Mouse (Mus musculus) heart, embryonic 14.5 days (tissue): ENCODE results near the gene Ttbk2. TPM values are rescaled to one million over a fixed set of nuclear protein-coding genes. Genes with fewer than 3 reads are reported as not detected.

Experiments used
- ATAC-seq: fragments of 200-750 bp; cut with Nextera tagmentation; 2 replicates; pipeline ENCODE4 v1.8.0; 2017; ENCODE audit warnings: low read depth, moderate TSS enrichment; ENCODE audit not compliant: insufficient number of reproducible peaks, insufficient read depth, low FRiP score
- H3K27ac ChIP-seq, 2 experiments: fragments of 200-500 bp in 1 of 2; fragments of 300-500 bp in 1 of 2; sonication (generic) in 1 of 2; replicated peaks in 1 of 2; 2 replicates each; pipeline ENCODE4 v1.5.1; 2012 to 2014; ENCODE audit warnings: low read depth in 2 of 2, low read length in 2 of 2, control low read depth in 1 of 2, mild to moderate bottlenecking in 1 of 2, mixed read lengths in 1 of 2; ENCODE audit not compliant: control insufficient read depth in 1 of 2, insufficient read depth in 1 of 2
- H3K27me3 ChIP-seq: fragments of 300-500 bp; sonication (generic); 2 replicates; pipeline ENCODE4 v1.6.1; 2014; ENCODE audit warnings: mild to moderate bottlenecking, low read length, control low read depth; ENCODE audit not compliant: control insufficient read depth, insufficient read depth
- H3K36me3 ChIP-seq: fragments of 300-500 bp; sonication (generic); 2 replicates; pipeline ENCODE4 v1.6.1; 2014; ENCODE audit warnings: mild to moderate bottlenecking, control low read depth, low read length, mixed read lengths; ENCODE audit not compliant: control insufficient read depth, insufficient read depth
- H3K4me1 ChIP-seq, 2 experiments: fragments of 200-500 bp in 1 of 2; fragments of 300-500 bp in 1 of 2; sonication (generic) in 1 of 2; 2 replicates each; pipeline ENCODE4 v1.6.1; 2012 to 2014; ENCODE audit warnings: low read length in 2 of 2, control low read depth in 1 of 2, mixed read lengths in 1 of 2; ENCODE audit not compliant: control insufficient read depth in 2 of 2, insufficient read depth in 2 of 2
- H3K4me2 ChIP-seq: fragments of 300-500 bp; sonication (generic); 2 replicates; pipeline ENCODE4 v1.6.1; 2014; ENCODE audit warnings: mild to moderate bottlenecking, low read length
- H3K4me3 ChIP-seq, 2 experiments: fragments of 200-500 bp in 1 of 2; fragments of 300-500 bp in 1 of 2; sonication (generic) in 1 of 2; 2 replicates each; pipeline ENCODE4 v1.5.1; 2012 to 2014; ENCODE audit warnings: low read length in 2 of 2, mild to moderate bottlenecking in 2 of 2, control low read depth in 1 of 2, low read depth in 1 of 2, moderate library complexity in 1 of 2; ENCODE audit not compliant: control insufficient read depth in 1 of 2, insufficient read depth in 1 of 2
- H3K9ac ChIP-seq: fragments of 300-500 bp; sonication (generic); 2 replicates; pipeline ENCODE4 v1.6.1; 2014; ENCODE audit warnings: mild to moderate bottlenecking, low read length
- H3K9me3 ChIP-seq: fragments of 300-500 bp; sonication (generic); 2 replicates; pipeline ENCODE4 v1.6.1; 2016; ENCODE audit warnings: low read length, control low read depth; ENCODE audit not compliant: control insufficient read depth
- WGBS: fragments of 180-500 bp; shearing (Covaris S2); extraction: QIAGEN DNeasy Blood & Tissue Kit; methylation state at CpG from one replicate; pipeline ENCODE4 v1.1.7; 2014; 5-methylcytosine and 5-hydroxymethylcytosine counted together
- polyA plus RNA-seq: library from polyadenylated mRNA; unstranded; fragments of >200 nt; fragmentation: Nextera tagmentation; extraction: Ambion mirVana; gene quantifications from 2 replicates; pipeline ENCODE4 v1.2.1, GENCODE M21; 2014

Ttbk2 gene
- polyA plus RNA-seq, 1 experiment from 2014 or later = 4.4 TPM

- H3K27ac ChIP-seq = no peak overlapping the region
- H3K27me3 ChIP-seq = no peaks in the 10 kb centered on the region
- ATAC-seq = no peak
- H3K4me3 ChIP-seq = no peak overlapping the region
- peaks cover 40% of the 10 kb centered on the region for H3K36me3 ChIP-seq
- H3K4me2 ChIP-seq = no peak overlapping the region
- 66% methylated on average over 5 of the region's 5 CpGs for WGBS
- no peaks in the 10 kb centered on the region; a peak in 1 of 4 replicates for H3K4me1 ChIP-seq
- no peaks in the 10 kb centered on the region for H3K9me3 ChIP-seq
- no peak overlapping the region for H3K9ac ChIP-seq
These were observed 147.7 kb downstream of the Ttbk2 start for GRCm38 (mm10) chr2:120702675-120703074.

GRCm38 (mm10) chr2:120700379-120700885 lies 150.0 kb downstream of the Ttbk2 start:
- Histone ChIP-seq H3K4me1 (peaks cover 2 to 4% of the 10 kb centered on the region in 2 experiments; a peak in 1 of 4 replicates), H3K9me3 (no peaks in the 10 kb centered on the region), H3K9ac (no peak overlapping the region), H3K4me3 (no peak overlapping the region), H3K4me2 (no peak overlapping the region), H3K36me3 (peaks cover 51% of the 10 kb centered on the region), H3K27ac (no peak overlapping the region), H3K27me3 (no peaks in the 10 kb centered on the region)
- ATAC-seq = no peak
- 82% methylated on average over 3 of the region's 3 CpGs for WGBS

- Histone ChIP-seq H3K9me3 (no peaks in the 10 kb centered on the region), H3K36me3 (peaks cover 56% of the 10 kb centered on the region), H3K4me1 (peaks cover 2 to 5% of the 10 kb centered on the region in 2 experiments; a peak in 1 of 4 replicates), H3K27me3 (no peaks in the 10 kb centered on the region), H3K4me3 (no peak overlapping the region), H3K9ac (no peak overlapping the region), H3K27ac (no peak overlapping the region), H3K4me2 (no peak overlapping the region)
- ATAC-seq = no peak
- WGBS = 71% methylated on average over 5 of the region's 5 CpGs
These were observed 152.6 kb downstream of the Ttbk2 start for GRCm38 (mm10) chr2:120697767-120698166.

Other genes starting within 250 kb of the Ttbk2 start
- 19.7 and 21.9 TPM in 2 replicates for gene Haus2, start 241.2 kb downstream of the Ttbk2 start, polyA plus RNA-seq
- gene Lrrc57, start 241.1 kb downstream of the Ttbk2 start, polyA plus RNA-seq = 22.0 and 22.9 TPM in 2 replicates
- 5.7 and 6.3 TPM in 2 replicates for gene Stard9, start 221.5 kb downstream of the Ttbk2 start, polyA plus RNA-seq
- 7.5 and 7.9 TPM in 2 replicates for gene Cdan1, start 476 bp downstream of the Ttbk2 start, polyA plus RNA-seq
- gene Ubr1, start 120.1 kb upstream of the Ttbk2 start, polyA plus RNA-seq = 19.7 and 24.4 TPM in 2 replicates
- gene Tmem62, start 126.4 kb upstream of the Ttbk2 start, polyA plus RNA-seq = 2.1 and 3.9 TPM in 2 replicates
- gene Ccndbp1, start 157.8 kb upstream of the Ttbk2 start, polyA plus RNA-seq = 43.7 and 46.9 TPM in 2 replicates
- gene Epb42, start 186.5 kb upstream of the Ttbk2 start, polyA plus RNA-seq = 1.1 and 2.2 TPM in 2 replicates
- gene Tgm5, start 235.2 kb upstream of the Ttbk2 start, polyA plus RNA-seq = 0.11 TPM in 1 of 2 replicates, not detected in the other